Mouse (Mus musculus): ENCODE measurements around the gene Tmc2. TPM values are rescaled to one million over a fixed set of nuclear protein-coding genes. Genes with fewer than 3 reads are reported as not detected.

The Tmc2 gene
- total and polyA plus RNA-seq, 2 experiments from 2014 or later = not detected

GRCm38 (mm10) chr2:130274862-130275261, 79.9 kb downstream of the Tmc2 start:
- no peak for TF ChIP-seq CTCF (IDR thresholded peaks at IDR 0.05)
- 3% methylated on average over 10 of the region's 10 CpGs for WGBS
- H3K9me3 ChIP-seq (ENCODE audit: low read length) = no peaks in the 10 kb centered on the region
- DNase-seq (ENCODE audit: low spot score) (no peak), ATAC-seq (ENCODE audit: low FRiP score) (no peak)
- peaks cover 35% of the 10 kb centered on the region for H3K36me3 ChIP-seq (ENCODE audit: insufficient read depth, low read length)
- no peaks in the 10 kb centered on the region for H3K27me3 ChIP-seq (ENCODE audit: insufficient read depth, low read length)
- peak overlapping the region; percentile 53 for H3K4me3 ChIP-seq (ENCODE audit: low read depth, low read length)
- peak overlapping the region; percentile 95 for H3K27ac ChIP-seq (ENCODE audit: low read depth, low read length)
- peaks cover 4% of the 10 kb centered on the region; the same call in 1 of the 2 replicates for H3K4me1 ChIP-seq (ENCODE audit: insufficient read depth, low read length)
- H3K9ac ChIP-seq (replicated peaks; ENCODE audit: low read length, poor library complexity, severe bottlenecking) = peak overlapping the region; percentile 89
- H3K4me2 ChIP-seq (ENCODE audit: low read depth, low read length, poor library complexity, severe bottlenecking) = peak overlapping the region; percentile 80

GRCm38 (mm10) chr2:130275649-130276048, 80.7 kb downstream of the Tmc2 start:
- H3K9ac ChIP-seq (replicated peaks; ENCODE audit: low read length, poor library complexity, severe bottlenecking) = 0 out of 2 replicates have a peak overlapping the region, but pooled peaks have one; percentile 89
- DNase-seq (ENCODE audit: low spot score) = peak; percentile 65

GRCm38 (mm10) chr2:130279600-130280091, 84.7 kb downstream of the Tmc2 start:
- no peaks in the 10 kb centered on the region for H3K27me3 ChIP-seq (ENCODE audit: insufficient read depth, low read length)
- DNase-seq (ENCODE audit: low spot score) (no peak), ATAC-seq (ENCODE audit: low FRiP score) (no peak)
- H3K9ac ChIP-seq (replicated peaks; ENCODE audit: low read length, poor library complexity, severe bottlenecking) = no peak overlapping the region
- H3K36me3 ChIP-seq (ENCODE audit: insufficient read depth, low read length) = peaks cover 47% of the 10 kb centered on the region
- H3K27ac ChIP-seq (ENCODE audit: low read depth, low read length) = no peak overlapping the region
- no peak for TF ChIP-seq CTCF (IDR thresholded peaks at IDR 0.05)
- H3K9me3 ChIP-seq (ENCODE audit: low read length) = no peaks in the 10 kb centered on the region
- 0 out of 2 replicates have a peak, but pooled peaks cover 3% of the 10 kb centered on the region for H3K4me1 ChIP-seq (ENCODE audit: insufficient read depth, low read length)
- H3K4me3 ChIP-seq (ENCODE audit: low read depth, low read length) = no peak overlapping the region
- 40% methylated on average over 8 of the region's 8 CpGs for whole genome bisulfite sequencing
- H3K4me2 ChIP-seq (ENCODE audit: low read depth, low read length, poor library complexity, severe bottlenecking) = no peak overlapping the region

More at GRCm38 (mm10) chr2:130275649-130276048, 80.7 kb downstream of the Tmc2 start:
- TF ChIP-seq CTCF (IDR thresholded peaks at IDR 0.05) = peak; percentile 80
- Histone ChIP-seq H3K4me2 (ENCODE audit: low read depth, low read length, poor library complexity, severe bottlenecking) (peak overlapping the region; percentile 80), H3K36me3 (ENCODE audit: insufficient read depth, low read length) (peaks cover 42% of the 10 kb centered on the region), H3K27me3 (ENCODE audit: insufficient read depth, low read length) (no peaks in the 10 kb centered on the region), H3K9me3 (ENCODE audit: low read length) (no peaks in the 10 kb centered on the region), H3K4me1 (ENCODE audit: insufficient read depth, low read length) (peaks cover 4% of the 10 kb centered on the region; the same call in 1 of the 2 replicates), H3K4me3 (ENCODE audit: low read depth, low read length) (peak overlapping the region; percentile 53), H3K27ac (ENCODE audit: low read depth, low read length) (no peak overlapping the region)
- ATAC-seq (ENCODE audit: low FRiP score) = no peak
- 47% methylated on average over 6 of the region's 6 CpGs for WGBS

GRCm38 (mm10) chr2:130280224-130280623, 85.2 kb downstream of the Tmc2 start:
- no peak for ATAC-seq (ENCODE audit: low FRiP score)

GRCm38 (mm10) chr2:130280818-130281217, 85.8 kb downstream of the Tmc2 start:
- Histone ChIP-seq H3K4me1 (ENCODE audit: insufficient read depth, low read length) (0 out of 2 replicates have a peak, but pooled peaks cover 3% of the 10 kb centered on the region), H3K9ac (replicated peaks; ENCODE audit: low read length, poor library complexity, severe bottlenecking) (no peak overlapping the region), H3K27me3 (ENCODE audit: insufficient read depth, low read length) (no peaks in the 10 kb centered on the region), H3K9me3 (ENCODE audit: low read length) (no peaks in the 10 kb centered on the region), H3K36me3 (ENCODE audit: insufficient read depth, low read length) (peaks cover 43% of the 10 kb centered on the region), H3K4me3 (ENCODE audit: low read depth, low read length) (no peak overlapping the region), H3K27ac (ENCODE audit: low read depth, low read length) (no peak overlapping the region), H3K4me2 (ENCODE audit: low read depth, low read length, poor library complexity, severe bottlenecking) (no peak overlapping the region)
- WGBS = 71% methylated on average over 4 of the region's 4 CpGs
- TF ChIP-seq CTCF (IDR thresholded peaks at IDR 0.05) = no peak
- ATAC-seq (ENCODE audit: low FRiP score) (no peak), DNase-seq (ENCODE audit: low spot score) (no peak)

More at GRCm38 (mm10) chr2:130280224-130280623, 85.2 kb downstream of the Tmc2 start:
- TF ChIP-seq CTCF (IDR thresholded peaks at IDR 0.05) = no peak
- WGBS = 70% methylated on average over 7 of the region's 7 CpGs
- Histone ChIP-seq H3K4me3 (ENCODE audit: low read depth, low read length) (no peak overlapping the region), H3K36me3 (ENCODE audit: insufficient read depth, low read length) (peaks cover 47% of the 10 kb centered on the region), H3K4me1 (ENCODE audit: insufficient read depth, low read length) (0 out of 2 replicates have a peak, but pooled peaks cover 3% of the 10 kb centered on the region), H3K4me2 (ENCODE audit: low read depth, low read length, poor library complexity, severe bottlenecking) (no peak overlapping the region), H3K9me3 (ENCODE audit: low read length) (no peaks in the 10 kb centered on the region), H3K9ac (replicated peaks; ENCODE audit: low read length, poor library complexity, severe bottlenecking) (no peak overlapping the region), H3K27ac (ENCODE audit: low read depth, low read length) (no peak overlapping the region), H3K27me3 (ENCODE audit: insufficient read depth, low read length) (no peaks in the 10 kb centered on the region)
- DNase-seq (ENCODE audit: low spot score) = no peak

- under 1% methylated on average over 50 of the region's 51 CpGs for WGBS
- H3K9me3 ChIP-seq (ENCODE audit: low read length) = no peaks in the 10 kb centered on the region
- peak within 1 kb of the TSS; percentile 73 for H3K4me3 ChIP-seq (ENCODE audit: low read depth, low read length)
- H3K36me3 ChIP-seq (ENCODE audit: insufficient read depth, low read length) = peaks cover 19% of the 10 kb centered on the region
- peak within 1 kb of the TSS; percentile 60 for H3K27ac ChIP-seq (ENCODE audit: low read depth, low read length)
- H3K4me2 ChIP-seq (ENCODE audit: low read depth, low read length, poor library complexity, severe bottlenecking) = peak within 1 kb of the TSS; percentile 93
- TF ChIP-seq CTCF (IDR thresholded peaks at IDR 0.05) = no peak
- DNase-seq (ENCODE audit: low spot score) (peak; percentile 91), ATAC-seq (ENCODE audit: low FRiP score) (peak; percentile 90)
- peak within 1 kb of the TSS; percentile 74 for H3K9ac ChIP-seq (replicated peaks; ENCODE audit: low read length, poor library complexity, severe bottlenecking)
- no peaks in the 10 kb centered on the region for H3K27me3 ChIP-seq (ENCODE audit: insufficient read depth, low read length)
- 0 out of 2 replicates have a peak, but pooled peaks cover 3% of the 10 kb centered on the region for H3K4me1 ChIP-seq (ENCODE audit: insufficient read depth, low read length)
Measured at GRCm38 (mm10) chr2:130283854-130284654, 89.1 kb downstream of the Tmc2 start, which contains the start of gene Idh3b. Gene Idh3b (minus strand): TSS chr2:130284547.

Data from midbrain, postnatal 0 days (tissue).